ENCODE assay signal across 25 mouse cellular contexts in genomic region chr6:75281506-75282194, GRCm38 (mm10).
DNase-seq lines count a peak whose midpoint lies in the region; ATAC-seq lines count a peak whose summit lies in the region.
"Had no signal": no experiment of that assay in that cellular context is flagged by ENCODE, and none has a peak within 500 bp of the region (broad histone marks: within the 10 kb centered on the region; RNA-seq: fewer than 3 reads in every experiment).

No protein-coding gene starts in this region.

- no peaks in the 10 kb centered on the region for H3K9me3 ChIP-seq in embryonic facial prominence, embryonic 14.5 days (ENCODE audit: control insufficient read depth, low read length)
- H3K9me3 ChIP-seq in embryonic facial prominence, embryonic 10.5 days: no peaks in the 10 kb centered on the region
- no peaks in the 10 kb centered on the region for H3K9me3 ChIP-seq in midbrain, embryonic 11.5 days (ENCODE audit: control insufficient read depth, low read length)
- no peaks in the 10 kb centered on the region for H3K9me3 ChIP-seq in midbrain, embryonic 10.5 days (replicated peaks)
- no peaks in the 10 kb centered on the region for H3K9me3 ChIP-seq in forebrain, embryonic 13.5 days (replicated peaks)
- H3K9me3 ChIP-seq in midbrain, embryonic 14.5 days (ENCODE audit: control insufficient read depth, low read length): no peaks in the 10 kb centered on the region
- no peaks in the 10 kb centered on the region for H3K9me3 ChIP-seq in heart, embryonic 11.5 days (replicated peaks; ENCODE audit: control insufficient read depth, low read length)
- H3K9me3 ChIP-seq: liver, embryonic 13.5 days; neural tube, embryonic 12.5 days; stomach, embryonic 15.5 days had no signal

- H3K4me2 ChIP-seq in embryonic facial prominence, embryonic 14.5 days (ENCODE audit: low read depth, low read length): no peak overlapping the region
- no peak overlapping the region for H3K4me2 ChIP-seq in midbrain, embryonic 11.5 days
- no peak overlapping the region for H3K4me2 ChIP-seq in forebrain, embryonic 13.5 days
- H3K4me2 ChIP-seq in midbrain, embryonic 14.5 days (ENCODE audit: low read length): no peak overlapping the region
- H3K4me2 ChIP-seq in heart, embryonic 11.5 days: no peak overlapping the region
- H3K4me2 ChIP-seq: liver, embryonic 13.5 days; neural tube, embryonic 12.5 days; stomach, embryonic 15.5 days had no signal

- peak; percentile 10 for DNase-seq in embryonic facial prominence, embryonic 14.5 days (ENCODE audit: low spot score)
- no peak for DNase-seq in embryonic facial prominence, embryonic 10.5 days (ENCODE audit: low spot score)
- peak; percentile 83 for DNase-seq in midbrain, embryonic 11.5 days (ENCODE audit: low spot score, missing footprints)
- DNase-seq in midbrain, embryonic 10.5 days (ENCODE audit: low spot score): no peak
- peak; percentile 79 for DNase-seq in midbrain, embryonic 14.5 days
- no peak for DNase-seq in natural killer cell, adult 2 months (ENCODE audit: low spot score in 2 of 2)
- DNase-seq: adrenal gland, postnatal 36 days; cerebellum, adult 11 months; cerebellum, adult 9-11 months; gastrocnemius, postnatal 36 days; heart, adult 2 months; kidney, adult 18-20 months; kidney, postnatal 4 days; liver, embryonic 13.5 days; lung, adult 2 months; lung, postnatal 14 days; right cerebral cortex, adult 18-20 months; thymus, adult 18-20 months; thymus, postnatal 36 days had no signal

- WGBS in embryonic facial prominence, embryonic 14.5 days: 63% methylated on average over 1 of the region's 1 CpGs
- WGBS in embryonic facial prominence, embryonic 10.5 days: 67% methylated on average over 1 of the region's 1 CpGs
- 64% methylated on average over 1 of the region's 1 CpGs for WGBS in midbrain, embryonic 11.5 days
- WGBS in midbrain, embryonic 10.5 days: 82% methylated on average over 1 of the region's 1 CpGs
- WGBS in forebrain, embryonic 13.5 days: 32% methylated on average over 1 of the region's 1 CpGs
- WGBS in midbrain, embryonic 14.5 days: 53% methylated on average over 1 of the region's 1 CpGs
- 64% methylated on average over 1 of the region's 1 CpGs for WGBS in heart, embryonic 11.5 days (ENCODE audit: insufficient replicate concordance)

- no peak overlapping the region for H3K9ac ChIP-seq in embryonic facial prominence, embryonic 14.5 days (ENCODE audit: low read depth, low read length)
- H3K9ac ChIP-seq in midbrain, embryonic 11.5 days (ENCODE audit: low read length): no peak overlapping the region
- no peak overlapping the region for H3K9ac ChIP-seq in forebrain, embryonic 13.5 days
- no peak overlapping the region for H3K9ac ChIP-seq in midbrain, embryonic 14.5 days (replicated peaks; ENCODE audit: low read length)
- no peak overlapping the region for H3K9ac ChIP-seq in heart, embryonic 11.5 days (ENCODE audit: low read depth, low read length)
- H3K9ac ChIP-seq: liver, embryonic 13.5 days; neural tube, embryonic 12.5 days; stomach, embryonic 15.5 days had no signal

- no peak overlapping the region for H3K27ac ChIP-seq in embryonic facial prominence, embryonic 14.5 days (replicated peaks; ENCODE audit: low read depth, low read length)
- H3K27ac ChIP-seq in embryonic facial prominence, embryonic 10.5 days (replicated peaks): no peak overlapping the region
- H3K27ac ChIP-seq in midbrain, embryonic 11.5 days (ENCODE audit: low read depth, low read length): no peak overlapping the region
- H3K27ac ChIP-seq in midbrain, embryonic 10.5 days (replicated peaks): no peak overlapping the region
- no peak overlapping the region for H3K27ac ChIP-seq in forebrain, embryonic 13.5 days
- no peak overlapping the region for H3K27ac ChIP-seq in midbrain, embryonic 14.5 days (replicated peaks; ENCODE audit: low read depth, low read length)
- no peak overlapping the region for H3K27ac ChIP-seq in heart, embryonic 11.5 days (ENCODE audit: low read depth, low read length)
- H3K27ac ChIP-seq: heart, adult 2 months; liver, embryonic 13.5 days; neural tube, embryonic 12.5 days; stomach, embryonic 15.5 days had no signal

- no peaks in the 10 kb centered on the region for H3K36me3 ChIP-seq in embryonic facial prominence, embryonic 14.5 days (ENCODE audit: control insufficient read depth, insufficient read depth, low read length)
- H3K36me3 ChIP-seq in embryonic facial prominence, embryonic 10.5 days (replicated peaks): no peaks in the 10 kb centered on the region
- H3K36me3 ChIP-seq in midbrain, embryonic 11.5 days (ENCODE audit: control insufficient read depth, insufficient read depth, low read length): no peaks in the 10 kb centered on the region
- no peaks in the 10 kb centered on the region for H3K36me3 ChIP-seq in midbrain, embryonic 10.5 days
- H3K36me3 ChIP-seq in forebrain, embryonic 13.5 days (ENCODE audit: poor library complexity, severe bottlenecking): no peaks in the 10 kb centered on the region
- H3K36me3 ChIP-seq in midbrain, embryonic 14.5 days (ENCODE audit: control insufficient read depth, insufficient read depth, low read length): no peaks in the 10 kb centered on the region
- H3K36me3 ChIP-seq in heart, embryonic 11.5 days (ENCODE audit: control insufficient read depth, insufficient read depth, low read length): no peaks in the 10 kb centered on the region
- H3K36me3 ChIP-seq: liver, embryonic 13.5 days; neural tube, embryonic 12.5 days; stomach, embryonic 15.5 days had no signal

- no peaks in the 10 kb centered on the region for H3K4me1 ChIP-seq in embryonic facial prominence, embryonic 14.5 days (ENCODE audit: control insufficient read depth, insufficient read depth, low read length)
- H3K4me1 ChIP-seq in embryonic facial prominence, embryonic 10.5 days: no peaks in the 10 kb centered on the region
- no peaks in the 10 kb centered on the region for H3K4me1 ChIP-seq in midbrain, embryonic 11.5 days (ENCODE audit: control insufficient read depth, insufficient read depth, low read length)
- H3K4me1 ChIP-seq in midbrain, embryonic 10.5 days: no peaks in the 10 kb centered on the region; the same call in 1 of the 2 replicates
- H3K4me1 ChIP-seq in forebrain, embryonic 13.5 days: 0 out of 2 replicates have a peak, but pooled peaks cover 8% of the 10 kb centered on the region
- no peaks in the 10 kb centered on the region for H3K4me1 ChIP-seq in midbrain, embryonic 14.5 days (ENCODE audit: control insufficient read depth, insufficient read depth, low read length)
- no peaks in the 10 kb centered on the region for H3K4me1 ChIP-seq in heart, embryonic 11.5 days (ENCODE audit: control insufficient read depth, insufficient read depth, low read length)
- H3K4me1 ChIP-seq: liver, embryonic 13.5 days; neural tube, embryonic 12.5 days; stomach, embryonic 15.5 days had no signal

- no peaks in the 10 kb centered on the region for H3K27me3 ChIP-seq in embryonic facial prominence, embryonic 14.5 days (replicated peaks; ENCODE audit: control insufficient read depth, insufficient read depth, low read length)
- no peaks in the 10 kb centered on the region for H3K27me3 ChIP-seq in embryonic facial prominence, embryonic 10.5 days (replicated peaks; ENCODE audit: low read depth, poor library complexity, severe bottlenecking)
- H3K27me3 ChIP-seq in midbrain, embryonic 11.5 days (ENCODE audit: control insufficient read depth, insufficient read depth, low read length): no peaks in the 10 kb centered on the region
- H3K27me3 ChIP-seq in midbrain, embryonic 10.5 days (ENCODE audit: low read depth, poor library complexity, severe bottlenecking): no peaks in the 10 kb centered on the region
- no peaks in the 10 kb centered on the region for H3K27me3 ChIP-seq in forebrain, embryonic 13.5 days
- H3K27me3 ChIP-seq in midbrain, embryonic 14.5 days (ENCODE audit: control insufficient read depth, insufficient read depth, low read length): no peaks in the 10 kb centered on the region
- H3K27me3 ChIP-seq in heart, embryonic 11.5 days (ENCODE audit: control insufficient read depth, insufficient read depth, low read length): no peaks in the 10 kb centered on the region
- H3K27me3 ChIP-seq: liver, embryonic 13.5 days; neural tube, embryonic 12.5 days; stomach, embryonic 15.5 days had no signal

- no peak for ATAC-seq in embryonic facial prominence, embryonic 14.5 days (ENCODE audit: low read depth)
- peak; percentile 84 for ATAC-seq in midbrain, embryonic 11.5 days (ENCODE audit: low FRiP score)
- peak; percentile 85; the same call in 1 of the 2 replicates for ATAC-seq in forebrain, embryonic 13.5 days
- ATAC-seq in midbrain, embryonic 14.5 days (ENCODE audit: low FRiP score, low TSS enrichment): peak; percentile 69; the same call in 1 of the 2 replicates
- no peak for ATAC-seq in heart, embryonic 11.5 days (replicated peaks; ENCODE audit: insufficient number of reproducible peaks, low FRiP score, low TSS enrichment)
- ATAC-seq: CD4-positive, CD25-positive, alpha-beta regulatory T cell, adult 4 months; inflammation-experienced regulatory T-cells, adult 6 months had no signal

- no peak overlapping the region for H3K4me3 ChIP-seq in embryonic facial prominence, embryonic 14.5 days (ENCODE audit: low read depth, low read length)
- no peak overlapping the region for H3K4me3 ChIP-seq in embryonic facial prominence, embryonic 10.5 days
- no peak overlapping the region for H3K4me3 ChIP-seq in midbrain, embryonic 11.5 days (ENCODE audit: low read depth, low read length)
- no peak overlapping the region for H3K4me3 ChIP-seq in midbrain, embryonic 10.5 days
- H3K4me3 ChIP-seq in forebrain, embryonic 13.5 days: no peak overlapping the region
- H3K4me3 ChIP-seq in midbrain, embryonic 14.5 days (replicated peaks; ENCODE audit: low read depth, low read length): no peak overlapping the region
- no peak overlapping the region for H3K4me3 ChIP-seq in heart, embryonic 11.5 days (ENCODE audit: low read depth, low read length)
- H3K4me3 ChIP-seq: heart, adult 2 months; liver, embryonic 13.5 days; neural tube, embryonic 12.5 days; stomach, embryonic 15.5 days had no signal

Comparison
In these comparisons a context has a peak if more than half of its experiments do, and no peak if none do; other contexts are left out.
1. DNase-seq: peak in embryonic facial prominence, embryonic 14.5 days (single experiment), midbrain, embryonic 11.5 days (single experiment) and midbrain, embryonic 14.5 days (single experiment); none in embryonic facial prominence, embryonic 10.5 days (single experiment), midbrain, embryonic 10.5 days (single experiment) and natural killer cell, adult 2 months (0 of 2).
2. ATAC-seq: peak in midbrain, embryonic 11.5 days (single experiment), forebrain, embryonic 13.5 days (single experiment) and midbrain, embryonic 14.5 days (single experiment); none in embryonic facial prominence, embryonic 14.5 days (single experiment) and heart, embryonic 11.5 days (single experiment).